Mouse (Mus musculus): ENCODE data around the gene Hnrnpab. TPM values are rescaled to one million over a fixed set of nuclear protein-coding genes. Genes with fewer than 3 reads are reported as not detected.

The Hnrnpab gene
- polyA plus RNA-seq, 1 experiment from 2014 or later = 441 TPM

DNA sequence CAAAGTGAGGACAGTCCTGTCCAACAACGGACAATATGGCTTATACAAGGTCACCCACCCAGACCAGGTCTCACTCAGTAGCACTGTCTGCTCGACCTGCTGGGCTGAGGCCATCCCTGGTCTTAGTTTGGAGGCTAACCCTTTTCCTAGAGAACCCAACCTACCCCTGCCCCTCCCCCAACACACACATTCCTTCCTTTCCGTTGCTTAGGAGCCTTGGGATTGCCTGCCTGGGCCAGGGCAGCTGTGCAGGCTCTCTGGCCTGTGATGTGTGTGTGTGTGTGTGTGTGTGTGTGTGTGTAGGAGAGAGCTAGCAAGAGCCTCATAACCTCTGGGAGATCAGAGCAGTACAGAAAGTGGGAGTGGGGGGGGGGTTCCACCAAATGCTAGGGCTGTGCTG lies 41.9 kb upstream of the Hnrnpab start:
- WGBS = 21% methylated on average over 3 of the region's 3 CpGs
- Histone ChIP-seq H3K27me3 (replicated peaks; ENCODE audit: control insufficient read depth, insufficient read depth, low read length) (peaks cover 2% of the 10 kb centered on the region; the same call in 1 of the 2 replicates), H3K4me1 (replicated peaks; ENCODE audit: control insufficient read depth, insufficient read depth, low read length) (peaks cover 16% of the 10 kb centered on the region), H3K9me3 (ENCODE audit: control insufficient read depth, low read length) (no peaks in the 10 kb centered on the region), H3K4me3 (replicated peaks; ENCODE audit: low read length) (no peak overlapping the region), H3K36me3 (ENCODE audit: control insufficient read depth, insufficient read depth) (no peaks in the 10 kb centered on the region), H3K9ac (replicated peaks; ENCODE audit: low read depth, low read length) (no peak overlapping the region), H3K27ac (ENCODE audit: low read length) (no peak overlapping the region), H3K4me2 (ENCODE audit: low read length) (no peak overlapping the region)
- ATAC-seq = no peak

DNA sequence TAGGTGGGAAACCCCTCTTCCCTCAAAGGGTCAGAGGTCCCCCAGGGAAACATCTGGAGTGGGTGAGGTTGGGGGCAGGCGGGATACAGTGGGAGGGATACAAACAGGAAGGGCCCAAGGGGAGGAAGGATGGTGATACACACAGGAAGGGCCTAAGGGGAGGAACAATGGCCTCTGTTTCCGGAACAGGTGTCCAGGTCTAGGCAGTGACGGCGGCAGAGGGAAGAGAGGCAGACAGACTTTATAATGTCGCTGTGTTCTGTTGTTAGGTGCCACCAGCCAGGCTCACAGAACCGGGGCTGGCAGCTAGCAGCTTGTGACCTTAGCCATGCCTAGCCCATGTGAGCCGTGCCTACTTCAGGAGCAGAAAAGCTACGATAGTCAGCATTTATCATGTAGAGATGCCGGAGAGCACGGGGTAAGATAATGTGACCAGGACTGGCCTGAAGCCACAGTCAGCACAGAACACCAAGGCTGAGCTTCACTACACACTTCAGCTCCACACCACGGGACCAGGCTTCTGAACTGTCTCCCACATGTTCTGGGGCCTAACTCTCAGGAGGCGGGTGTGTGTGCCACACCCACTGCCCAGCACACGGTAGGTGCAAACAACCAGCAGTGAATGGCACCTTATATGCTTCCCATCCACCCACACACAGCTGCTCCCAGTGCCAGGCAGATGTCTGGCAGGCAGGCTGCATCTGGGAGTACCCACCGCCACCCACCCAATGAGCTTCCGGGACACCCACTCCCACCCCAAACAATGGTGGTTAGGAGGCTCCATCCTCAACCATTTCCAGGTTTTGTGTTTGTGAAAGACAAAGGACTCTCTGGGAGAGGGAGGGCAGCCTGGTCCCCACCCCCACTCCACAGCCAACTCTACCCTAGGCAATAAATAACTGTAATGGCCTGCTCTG lies 40.4 kb upstream of the Hnrnpab start:
- Histone ChIP-seq H3K36me3 (ENCODE audit: control insufficient read depth, insufficient read depth) (no peaks in the 10 kb centered on the region), H3K27me3 (replicated peaks; ENCODE audit: control insufficient read depth, insufficient read depth, low read length) (peaks cover 2% of the 10 kb centered on the region; the same call in 1 of the 2 replicates), H3K27ac (ENCODE audit: low read length) (no peak overlapping the region), H3K4me2 (ENCODE audit: low read length) (no peak overlapping the region), H3K9ac (replicated peaks; ENCODE audit: low read depth, low read length) (no peak overlapping the region), H3K4me3 (replicated peaks; ENCODE audit: low read length) (no peak overlapping the region), H3K9me3 (ENCODE audit: control insufficient read depth, low read length) (no peaks in the 10 kb centered on the region), H3K4me1 (replicated peaks; ENCODE audit: control insufficient read depth, insufficient read depth, low read length) (peaks cover 16% of the 10 kb centered on the region)
- 88% methylated on average over 15 of the region's 15 CpGs for WGBS
- ATAC-seq = no peak

DNA sequence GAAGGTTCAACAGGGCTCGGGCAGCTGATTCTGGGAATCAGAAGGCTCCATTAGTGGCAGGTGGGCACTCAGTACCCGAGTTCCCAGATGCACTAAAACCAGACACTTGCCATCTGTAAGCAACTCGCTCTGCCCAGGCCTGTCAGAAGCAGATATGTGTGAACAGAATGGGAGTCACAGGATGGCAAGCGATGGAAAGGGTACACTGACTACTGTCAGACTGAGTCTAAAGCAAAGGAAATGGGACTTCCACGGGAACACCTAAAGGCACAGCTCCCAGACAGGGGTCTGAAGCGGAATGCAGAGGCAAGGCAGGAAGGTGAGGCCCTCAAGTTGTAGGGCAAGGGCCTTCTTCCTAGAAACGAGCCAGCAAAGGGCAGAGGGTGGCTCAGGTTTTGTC lies 39.6 kb upstream of the Hnrnpab start:
- ATAC-seq = no peak
- no peak overlapping the region for H3K4me3 ChIP-seq (replicated peaks; ENCODE audit: low read length)
- WGBS = 92% methylated on average over 7 of the region's 7 CpGs
- H3K4me1 ChIP-seq (replicated peaks; ENCODE audit: control insufficient read depth, insufficient read depth, low read length) = peaks cover 15% of the 10 kb centered on the region
- H3K36me3 ChIP-seq (ENCODE audit: control insufficient read depth, insufficient read depth) = no peaks in the 10 kb centered on the region
- peaks cover 2% of the 10 kb centered on the region; the same call in 1 of the 2 replicates for H3K27me3 ChIP-seq (replicated peaks; ENCODE audit: control insufficient read depth, insufficient read depth, low read length)
- H3K9ac ChIP-seq (replicated peaks; ENCODE audit: low read depth, low read length) = no peak overlapping the region
- no peak overlapping the region for H3K4me2 ChIP-seq (ENCODE audit: low read length)
- no peak overlapping the region for H3K27ac ChIP-seq (ENCODE audit: low read length)
- no peaks in the 10 kb centered on the region for H3K9me3 ChIP-seq (ENCODE audit: control insufficient read depth, low read length)

DNA sequence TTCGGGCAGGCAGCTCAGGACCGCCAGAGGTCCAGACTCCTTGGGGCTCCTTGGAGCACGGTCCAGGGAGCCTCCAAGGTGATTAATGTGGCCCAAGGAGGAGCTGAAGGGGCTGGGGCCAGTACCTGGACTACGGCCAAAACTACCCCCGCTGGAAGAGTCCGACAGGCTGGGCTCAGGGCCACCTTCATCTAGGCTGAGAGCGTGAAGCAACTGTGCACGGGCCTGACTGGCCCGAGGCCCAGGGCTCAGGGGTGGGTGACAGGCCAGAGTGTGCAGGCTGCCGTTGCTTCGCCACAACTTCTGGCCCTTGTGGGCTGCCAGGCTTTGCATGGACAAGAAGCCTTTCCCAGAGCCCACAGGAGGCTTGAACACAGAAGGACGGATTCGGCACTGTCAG lies 38.6 kb upstream of the Hnrnpab start:
- H3K4me1 ChIP-seq (replicated peaks; ENCODE audit: control insufficient read depth, insufficient read depth, low read length) = peaks cover 11% of the 10 kb centered on the region
- WGBS = 69% methylated on average over 13 of the region's 13 CpGs
- no peaks in the 10 kb centered on the region for H3K9me3 ChIP-seq (ENCODE audit: control insufficient read depth, low read length)
- no peak overlapping the region for H3K27ac ChIP-seq (ENCODE audit: low read length)
- H3K9ac ChIP-seq (replicated peaks; ENCODE audit: low read depth, low read length) = no peak overlapping the region
- peaks cover 2% of the 10 kb centered on the region; the same call in 1 of the 2 replicates for H3K27me3 ChIP-seq (replicated peaks; ENCODE audit: control insufficient read depth, insufficient read depth, low read length)
- H3K4me2 ChIP-seq (ENCODE audit: low read length) = no peak overlapping the region
- no peak overlapping the region for H3K4me3 ChIP-seq (replicated peaks; ENCODE audit: low read length)
- no peak for ATAC-seq
- no peaks in the 10 kb centered on the region for H3K36me3 ChIP-seq (ENCODE audit: control insufficient read depth, insufficient read depth)

DNA sequence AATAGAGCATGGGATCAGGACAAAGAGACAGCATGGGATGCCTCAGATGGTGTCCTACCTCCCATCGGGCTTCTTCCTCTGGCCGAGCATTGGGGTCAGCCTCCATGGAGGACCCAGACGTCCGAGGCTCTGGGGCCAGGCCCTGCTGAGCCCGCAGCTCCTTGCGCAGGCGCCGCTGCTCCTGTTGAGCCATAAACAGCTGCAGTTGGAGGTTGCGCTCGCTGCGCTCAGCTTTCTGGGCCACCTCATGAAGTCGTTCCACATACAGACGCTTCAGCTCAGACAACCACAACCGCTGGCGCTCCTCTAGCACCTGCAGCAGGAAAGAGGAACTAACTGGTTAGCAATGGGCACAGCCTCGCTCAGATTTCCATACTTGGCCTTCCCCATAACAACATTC lies 37.6 kb upstream of the Hnrnpab start:
- H3K4me1 ChIP-seq (replicated peaks; ENCODE audit: control insufficient read depth, insufficient read depth, low read length) = 0 out of 2 replicates have a peak, but pooled peaks cover 3% of the 10 kb centered on the region
- no peaks in the 10 kb centered on the region for H3K36me3 ChIP-seq (ENCODE audit: control insufficient read depth, insufficient read depth)
- no peak overlapping the region for H3K27ac ChIP-seq (ENCODE audit: low read length)
- no peaks in the 10 kb centered on the region for H3K27me3 ChIP-seq (replicated peaks; ENCODE audit: control insufficient read depth, insufficient read depth, low read length)
- H3K9ac ChIP-seq (replicated peaks; ENCODE audit: low read depth, low read length) = no peak overlapping the region
- ATAC-seq = no peak
- H3K9me3 ChIP-seq (ENCODE audit: control insufficient read depth, low read length) = no peaks in the 10 kb centered on the region
- H3K4me3 ChIP-seq (replicated peaks; ENCODE audit: low read length) = no peak overlapping the region
- H3K4me2 ChIP-seq (ENCODE audit: low read length) = no peak overlapping the region
- 77% methylated on average over 16 of the region's 16 CpGs for WGBS

DNA sequence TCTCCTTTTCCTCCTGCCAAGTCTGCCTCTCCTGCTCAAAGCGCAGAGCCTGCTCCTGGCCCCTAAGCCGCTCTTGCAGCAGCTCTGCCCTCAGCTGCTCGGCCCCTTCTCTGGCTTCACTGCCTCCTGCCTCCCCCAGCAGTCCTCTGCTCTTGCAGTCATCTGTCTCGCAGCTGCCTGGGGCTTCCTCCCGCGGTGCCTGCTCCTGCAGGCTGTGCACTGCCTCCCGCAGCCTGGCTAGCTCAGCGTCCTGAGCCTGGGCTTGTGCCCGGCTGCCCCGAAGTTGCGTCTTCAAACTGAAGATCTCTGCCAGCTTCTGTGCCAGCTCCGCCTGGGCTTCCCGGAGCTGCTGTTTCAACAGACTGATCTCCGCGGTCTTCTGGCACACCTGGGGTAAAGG lies 37.1 kb upstream of the Hnrnpab start:
- Histone ChIP-seq H3K27ac (ENCODE audit: low read length) (no peak overlapping the region), H3K9ac (replicated peaks; ENCODE audit: low read depth, low read length) (no peak overlapping the region), H3K4me3 (replicated peaks; ENCODE audit: low read length) (no peak overlapping the region), H3K36me3 (ENCODE audit: control insufficient read depth, insufficient read depth) (no peaks in the 10 kb centered on the region), H3K9me3 (ENCODE audit: control insufficient read depth, low read length) (no peaks in the 10 kb centered on the region), H3K4me1 (replicated peaks; ENCODE audit: control insufficient read depth, insufficient read depth, low read length) (0 out of 2 replicates have a peak, but pooled peaks cover 3% of the 10 kb centered on the region), H3K27me3 (replicated peaks; ENCODE audit: control insufficient read depth, insufficient read depth, low read length) (no peaks in the 10 kb centered on the region), H3K4me2 (ENCODE audit: low read length) (no peak overlapping the region)
- no peak for ATAC-seq
- 62% methylated on average over 15 of the region's 15 CpGs for WGBS

DNA sequence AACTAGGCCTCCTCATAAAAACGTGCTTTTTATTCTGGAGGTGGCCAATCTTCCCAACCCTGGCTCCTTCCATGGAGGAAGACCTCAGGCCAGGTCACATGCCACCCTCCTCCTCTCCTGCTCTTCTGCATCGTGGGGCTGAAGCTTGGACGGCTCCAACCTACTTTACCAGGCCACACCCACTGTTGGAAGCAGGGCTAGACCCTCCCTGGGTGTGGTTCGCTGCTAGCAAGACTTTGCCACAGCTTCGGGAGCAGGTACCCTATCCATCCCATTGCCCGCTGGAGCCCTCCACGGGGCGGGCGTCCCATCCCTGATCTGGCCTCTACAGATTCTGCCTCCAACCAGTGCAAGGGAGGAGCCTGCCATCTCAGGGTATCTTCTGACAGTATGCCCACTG lies 36.6 kb upstream of the Hnrnpab start:
- WGBS = 81% methylated on average over 9 of the region's 9 CpGs
- no peak overlapping the region for H3K27ac ChIP-seq (ENCODE audit: low read length)

DNA sequence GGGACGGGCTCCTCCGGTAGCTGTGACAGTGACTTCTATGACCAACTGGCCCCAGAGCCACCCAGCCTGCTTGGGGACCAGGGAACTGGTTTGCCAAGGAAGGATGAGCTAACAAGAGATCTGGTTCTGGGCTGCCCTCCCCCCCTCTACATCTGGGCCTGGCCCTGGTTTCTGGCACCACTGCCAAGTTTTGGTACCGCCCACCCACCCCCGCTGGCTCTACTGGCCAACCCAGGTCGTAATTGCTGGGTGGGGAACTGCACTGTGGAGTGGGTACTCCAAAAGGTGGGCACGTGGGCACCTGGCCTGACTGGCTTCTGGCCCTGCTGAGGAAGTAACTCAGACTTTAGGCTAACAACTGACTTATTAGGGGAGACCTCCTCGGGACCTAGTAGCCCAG lies 34.1 kb upstream of the Hnrnpab start:
- 71% methylated on average over 7 of the region's 7 CpGs for WGBS
- no peak overlapping the region for H3K4me2 ChIP-seq (ENCODE audit: low read length)
- peaks cover 11% of the 10 kb centered on the region for H3K4me1 ChIP-seq (replicated peaks; ENCODE audit: control insufficient read depth, insufficient read depth, low read length)

More for the DNA sequence above, 36.6 kb upstream of the Hnrnpab start:
- no peaks in the 10 kb centered on the region for H3K36me3 ChIP-seq (ENCODE audit: control insufficient read depth, insufficient read depth)
- no peaks in the 10 kb centered on the region for H3K27me3 ChIP-seq (replicated peaks; ENCODE audit: control insufficient read depth, insufficient read depth, low read length)
- ATAC-seq = no peak
- H3K9ac ChIP-seq (replicated peaks; ENCODE audit: low read depth, low read length) = no peak overlapping the region
- H3K4me2 ChIP-seq (ENCODE audit: low read length) = no peak overlapping the region
- no peak overlapping the region for H3K4me3 ChIP-seq (replicated peaks; ENCODE audit: low read length)
- no peaks in the 10 kb centered on the region for H3K4me1 ChIP-seq (replicated peaks; ENCODE audit: control insufficient read depth, insufficient read depth, low read length)
- no peaks in the 10 kb centered on the region for H3K9me3 ChIP-seq (ENCODE audit: control insufficient read depth, low read length)

DNA sequence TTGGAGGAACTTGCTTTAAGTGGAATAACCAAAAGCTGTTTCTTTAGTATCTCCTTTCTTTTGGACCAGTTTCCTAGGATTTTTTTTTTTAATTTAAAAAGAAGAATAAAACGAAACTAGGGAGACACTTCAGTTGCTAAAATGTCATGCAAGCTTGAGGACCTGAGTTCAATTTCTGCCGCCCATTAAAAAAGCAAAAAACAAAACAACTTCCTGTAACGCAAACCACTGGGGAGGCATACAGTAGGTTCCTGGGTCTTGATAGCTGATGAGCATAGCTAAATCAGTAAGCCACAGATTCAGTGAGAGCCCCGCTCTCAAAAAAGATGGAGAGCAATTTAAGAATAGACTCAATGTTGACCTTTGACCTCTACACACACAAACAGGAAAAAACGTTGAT lies 31.9 kb upstream of the Hnrnpab start:
- WGBS = 77% methylated on average over 5 of the region's 5 CpGs
- no peak for ATAC-seq
- H3K4me3 ChIP-seq (replicated peaks; ENCODE audit: low read length) = no peak overlapping the region
- H3K27ac ChIP-seq (ENCODE audit: low read length) = no peak overlapping the region
- 0 out of 2 replicates have a peak, but pooled peaks cover 2% of the 10 kb centered on the region for H3K36me3 ChIP-seq (ENCODE audit: control insufficient read depth, insufficient read depth)
- H3K4me2 ChIP-seq (ENCODE audit: low read length) = no peak overlapping the region
- H3K9me3 ChIP-seq (ENCODE audit: control insufficient read depth, low read length) = no peaks in the 10 kb centered on the region
- peaks cover 25% of the 10 kb centered on the region for H3K4me1 ChIP-seq (replicated peaks; ENCODE audit: control insufficient read depth, insufficient read depth, low read length)
- 0 out of 2 replicates have a peak, but pooled peaks cover 3% of the 10 kb centered on the region for H3K27me3 ChIP-seq (replicated peaks; ENCODE audit: control insufficient read depth, insufficient read depth, low read length)
- no peak overlapping the region for H3K9ac ChIP-seq (replicated peaks; ENCODE audit: low read depth, low read length)

More for the DNA sequence above, 34.1 kb upstream of the Hnrnpab start:
- no peaks in the 10 kb centered on the region for H3K9me3 ChIP-seq (ENCODE audit: control insufficient read depth, low read length)
- H3K4me3 ChIP-seq (replicated peaks; ENCODE audit: low read length) = no peak overlapping the region
- H3K36me3 ChIP-seq (ENCODE audit: control insufficient read depth, insufficient read depth) = no peaks in the 10 kb centered on the region
- no peak overlapping the region for H3K9ac ChIP-seq (replicated peaks; ENCODE audit: low read depth, low read length)
- ATAC-seq = no peak
- 0 out of 2 replicates have a peak, but pooled peaks cover 3% of the 10 kb centered on the region for H3K27me3 ChIP-seq (replicated peaks; ENCODE audit: control insufficient read depth, insufficient read depth, low read length)
- no peak overlapping the region for H3K27ac ChIP-seq (ENCODE audit: low read length)
